Mouse (Mus musculus) erythroblast, embryonic 14.5 days (primary cell): ENCODE results near the gene Polr1b. TPM values are rescaled to one million over a fixed set of nuclear protein-coding genes. Genes with fewer than 3 reads are reported as not detected.

Experiments
- H3K27me3 ChIP-seq: 2 replicates; pipeline ENCODE4 v1.6.1; 2012; ENCODE audit warnings: inconsistent platforms; ENCODE audit not compliant: control insufficient read depth
- H3K36me3 ChIP-seq: 2 replicates; pipeline ENCODE4 v1.6.1; 2012; ENCODE audit warnings: mild to moderate bottlenecking, inconsistent platforms; ENCODE audit not compliant: control insufficient read depth
- H3K4me1 ChIP-seq: 2 replicates; pipeline ENCODE4 v1.6.1; 2012; ENCODE audit warnings: inconsistent platforms; ENCODE audit not compliant: control insufficient read depth
- H3K4me3 ChIP-seq: replicated peaks from 2 replicates; pipeline ENCODE3; 2012; ENCODE audit warnings: moderate library complexity, mild to moderate bottlenecking, inconsistent platforms
- H3K9me3 ChIP-seq: 2 replicates; pipeline ENCODE4 v1.6.1; 2012; ENCODE audit warnings: low read length, inconsistent platforms, mixed read lengths; ENCODE audit not compliant: control insufficient read depth
- GATA1 ChIP-seq: IDR thresholded peaks from 2 replicates; pipeline ENCODE4 v1.6.1; 2012; ENCODE audit warnings: low read length, inconsistent platforms, mixed read lengths
- TAL1 ChIP-seq: IDR thresholded peaks from 3 replicates; pipeline ENCODE4 v1.6.1; 2012; ENCODE audit warnings: low read length, inconsistent platforms, mixed read lengths
- polyA plus RNA-seq: library from polyadenylated mRNA; stranded (reverse); fragments of >175 nt; gene quantifications from 2 replicates; pipeline ENCODE4 v1.2.3, GENCODE M21; 2012

The Polr1b gene
- polyA plus RNA-seq: 0.15 TPM in 2 replicates

DNA sequence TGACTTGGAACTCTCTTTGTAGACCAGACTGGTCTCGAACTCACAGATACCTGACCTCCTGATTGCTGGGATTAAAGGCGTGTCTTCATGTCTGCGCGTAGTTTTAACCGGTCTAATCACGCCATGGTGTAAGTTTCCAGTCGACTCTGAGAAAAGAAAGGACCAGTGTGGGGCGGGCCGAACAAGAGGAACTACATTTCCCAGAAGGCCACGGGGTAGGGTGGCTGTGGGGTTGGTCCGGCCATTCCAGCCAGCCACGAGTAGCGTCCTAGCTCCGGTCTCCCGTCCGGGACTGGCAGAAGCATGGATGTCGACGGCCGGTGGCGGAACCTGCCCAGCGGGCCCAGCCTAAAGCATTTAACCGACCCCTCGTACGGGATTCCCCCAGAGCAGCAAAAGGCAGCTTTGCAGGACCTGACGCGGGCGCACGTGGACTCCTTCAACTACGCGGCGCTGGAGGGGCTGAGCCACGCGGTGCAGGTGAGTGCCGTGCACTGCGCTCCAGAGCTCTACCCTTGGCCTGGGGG lies at the start of gene Polr1b:
Gene Polr1b, plus strand, starts transcription at position 212 of the 527 bp plus-strand sequence.
- Histone ChIP-seq H3K9me3 (no peaks in the 10 kb centered on the region), H3K36me3 (peaks cover 30% of the 10 kb centered on the region), H3K4me1 (peaks cover 24% of the 10 kb centered on the region), H3K4me3 (peak within 1 kb of the TSS; percentile 88), H3K27me3 (no peaks in the 10 kb centered on the region)
- no peak for TF ChIP-seq TAL1
- no peak for TF ChIP-seq GATA1

DNA sequence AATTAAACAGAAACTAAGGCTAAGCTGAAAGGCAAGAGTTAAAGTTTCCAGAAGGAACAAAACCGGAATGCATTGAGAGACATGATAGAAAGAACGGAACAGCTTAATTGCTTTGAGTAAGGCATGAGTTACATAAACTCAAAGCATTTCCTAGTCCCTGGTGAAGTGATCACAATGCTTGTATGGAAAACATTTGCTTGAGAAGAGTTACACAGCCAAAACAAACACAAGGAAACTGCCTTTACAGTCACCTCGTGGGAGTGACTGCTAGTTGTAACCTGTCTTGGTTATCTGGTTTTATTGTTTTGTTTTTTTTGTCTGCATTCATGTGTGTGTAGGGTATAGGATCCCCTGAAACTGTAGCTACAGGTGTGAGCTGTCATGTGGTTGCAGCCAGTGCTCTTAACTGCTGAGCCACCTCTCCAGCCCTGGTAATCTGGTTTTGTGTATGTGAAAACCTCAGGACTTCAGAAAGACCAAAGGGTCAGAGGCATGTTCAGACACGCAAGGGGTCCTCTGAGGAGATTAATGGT lies 48.3 kb upstream of the Polr1b start:
- H3K9me3 ChIP-seq: peaks cover 6% of the 10 kb centered on the region
- H3K4me1 ChIP-seq: peaks cover 12% of the 10 kb centered on the region
- H3K36me3 ChIP-seq: no peaks in the 10 kb centered on the region
- no peak for TF ChIP-seq GATA1
- no peak for TF ChIP-seq TAL1
- H3K4me3 ChIP-seq: no peak overlapping the region
- peaks cover 5% of the 10 kb centered on the region for H3K27me3 ChIP-seq

- peaks cover 24% of the 10 kb centered on the region for H3K4me1 ChIP-seq
- peaks cover 5% of the 10 kb centered on the region for H3K27me3 ChIP-seq
- no peaks in the 10 kb centered on the region for H3K36me3 ChIP-seq
- TF ChIP-seq TAL1 (no peak), GATA1 (no peak)
- H3K4me3 ChIP-seq: no peak overlapping the region
- H3K9me3 ChIP-seq: peaks cover 6% of the 10 kb centered on the region
Observed at GRCm38 (mm10) chr2:129055741-129056140, 45.1 kb upstream of the Polr1b start.

GRCm38 (mm10) chr2:129056597-129056996 lies 44.2 kb upstream of the Polr1b start:
- Histone ChIP-seq H3K9me3 (peaks cover 6% of the 10 kb centered on the region), H3K4me3 (no peak overlapping the region), H3K27me3 (peaks cover 5% of the 10 kb centered on the region), H3K36me3 (no peaks in the 10 kb centered on the region), H3K4me1 (peaks cover 24% of the 10 kb centered on the region)
- TF ChIP-seq GATA1 (no peak), TAL1 (no peak)

GRCm38 (mm10) chr2:129057256-129057655 lies 43.5 kb upstream of the Polr1b start:
- Histone ChIP-seq H3K4me3 (no peak overlapping the region), H3K4me1 (peaks cover 24% of the 10 kb centered on the region), H3K36me3 (no peaks in the 10 kb centered on the region), H3K27me3 (peaks cover 5% of the 10 kb centered on the region), H3K9me3 (peaks cover 6% of the 10 kb centered on the region)
- TF ChIP-seq TAL1 (no peak), GATA1 (no peak)

- peak overlapping the region; percentile 46 for H3K4me3 ChIP-seq
Observed at GRCm38 (mm10) chr2:129057920-129058361, 42.9 kb upstream of the Polr1b start.

DNA sequence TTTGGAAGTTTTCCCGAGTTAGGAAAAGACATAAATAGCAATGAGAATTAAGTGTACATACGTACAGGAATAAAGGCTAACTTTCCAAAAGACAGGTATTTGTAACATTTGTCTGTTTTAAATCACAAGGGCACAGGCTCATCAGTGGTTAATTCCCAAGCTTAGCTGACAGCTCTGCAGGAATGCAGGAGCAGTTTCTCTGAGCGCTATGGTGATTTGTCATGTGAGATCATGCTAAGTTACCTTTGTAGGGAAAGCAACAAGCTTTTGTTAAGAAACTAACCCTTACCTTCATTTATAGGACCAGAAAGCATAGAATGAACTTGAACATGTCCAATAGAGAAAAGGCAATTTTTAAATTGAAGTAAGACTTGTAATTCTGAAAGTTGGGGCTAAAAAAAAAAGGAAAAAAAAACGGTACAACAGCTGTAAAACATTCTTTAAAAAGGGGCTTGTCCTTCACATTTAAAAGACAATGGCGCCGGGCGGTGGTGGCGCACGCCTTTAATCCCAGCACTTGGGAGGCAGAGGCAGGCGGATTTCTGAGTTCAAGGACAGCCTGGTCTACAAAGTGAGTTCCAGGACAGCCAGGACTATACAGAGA lies 39.2 kb upstream of the Polr1b start:
- no peaks in the 10 kb centered on the region for H3K36me3 ChIP-seq
- peaks cover 36% of the 10 kb centered on the region for H3K4me1 ChIP-seq

More at GRCm38 (mm10) chr2:129057920-129058361, 42.9 kb upstream of the Polr1b start:
- H3K4me1 ChIP-seq: peaks cover 24% of the 10 kb centered on the region
- no peaks in the 10 kb centered on the region for H3K36me3 ChIP-seq
- peaks cover 5% of the 10 kb centered on the region for H3K27me3 ChIP-seq
- no peak for TF ChIP-seq TAL1
- TF ChIP-seq GATA1: no peak
- H3K9me3 ChIP-seq: peaks cover 6% of the 10 kb centered on the region

GRCm38 (mm10) chr2:129065437-129066282 lies 35.1 kb upstream of the Polr1b start, which contains the start of gene Ttl:
Gene Ttl (plus strand): TSS chr2:129065942.
- Histone ChIP-seq H3K9me3 (no peaks in the 10 kb centered on the region), H3K27me3 (peaks cover 26% of the 10 kb centered on the region), H3K4me3 (peak within 1 kb of the TSS; percentile 79), H3K36me3 (no peaks in the 10 kb centered on the region), H3K4me1 (peaks cover 19% of the 10 kb centered on the region)
- no peak for TF ChIP-seq TAL1
- no peak for TF ChIP-seq GATA1

More for the DNA sequence above, 39.2 kb upstream of the Polr1b start:
- no peak overlapping the region for H3K4me3 ChIP-seq
- TF ChIP-seq GATA1 (no peak), TAL1 (no peak)
- peaks cover 2% of the 10 kb centered on the region for H3K9me3 ChIP-seq
- H3K27me3 ChIP-seq: peaks cover 17% of the 10 kb centered on the region

DNA sequence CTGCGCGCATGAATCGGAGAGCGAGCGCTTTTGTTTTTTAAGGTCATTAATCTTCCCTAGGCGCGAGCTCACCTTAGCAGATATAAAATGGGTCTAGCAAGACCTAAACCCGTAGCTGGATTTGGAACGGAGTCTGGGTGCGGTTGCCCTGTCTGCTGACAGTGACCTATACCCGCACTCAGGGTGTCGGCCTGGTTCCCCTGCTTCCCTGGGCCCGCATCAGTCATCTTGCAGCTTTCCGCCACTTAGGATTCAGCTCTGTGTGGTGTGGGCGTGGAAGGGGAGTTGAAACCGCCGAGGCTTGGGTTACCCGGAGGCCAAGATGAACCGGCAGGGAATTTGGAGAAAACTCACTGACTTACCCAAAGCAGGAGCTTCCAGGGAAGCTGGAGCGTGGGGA lies 34.5 kb upstream of the Polr1b start:
- Histone ChIP-seq H3K9me3 (no peaks in the 10 kb centered on the region), H3K36me3 (no peaks in the 10 kb centered on the region), H3K4me1 (peaks cover 19% of the 10 kb centered on the region), H3K4me3 (peak overlapping the region; percentile 79), H3K27me3 (peaks cover 26% of the 10 kb centered on the region)
- no peak for TF ChIP-seq TAL1
- no peak for TF ChIP-seq GATA1
